ENCODE assay signal across 8 mouse cellular contexts in the genomic region with DNA sequence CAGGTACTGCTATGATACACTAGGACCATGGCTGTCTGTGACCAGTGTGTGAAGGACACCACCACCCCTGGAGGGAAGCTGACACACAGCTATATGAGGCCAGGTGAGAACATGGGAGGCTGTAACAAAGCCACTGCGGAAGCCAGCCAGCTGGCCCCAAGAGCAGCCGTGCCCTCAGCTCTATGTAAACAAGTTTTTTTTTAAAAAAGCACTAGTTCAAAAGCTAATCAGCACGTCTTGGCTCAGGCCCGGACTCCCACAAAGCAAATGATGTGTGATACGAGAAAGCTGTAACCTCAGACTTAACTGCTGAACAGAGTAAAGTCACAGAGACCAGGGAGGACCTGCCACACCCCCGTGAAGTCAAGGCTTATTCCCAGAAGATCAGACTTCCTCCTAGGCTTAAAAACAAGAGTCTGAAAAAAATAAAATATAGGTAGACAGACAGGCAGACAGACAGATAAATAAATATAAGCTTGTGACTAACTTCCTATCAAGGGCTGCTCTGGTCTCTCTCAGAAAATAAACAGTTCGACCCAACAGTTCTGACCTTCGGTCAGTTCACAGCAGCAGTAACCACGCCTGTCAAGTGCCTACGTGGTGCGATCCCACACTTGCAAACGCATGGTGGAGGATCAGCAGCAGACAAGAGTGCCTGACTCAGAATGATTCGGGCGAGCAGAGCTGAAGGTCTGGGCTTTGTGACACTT. TPM values are rescaled to one million over a fixed set of nuclear protein-coding genes. Genes with fewer than 3 reads are reported as not detected.
DNase-seq lines count a peak whose midpoint lies in the region; ATAC-seq and TF ChIP-seq lines count a peak whose summit lies in the region.

No protein-coding gene starts in this region.

- ATAC-seq in midbrain, postnatal 0 days (ENCODE audit: low FRiP score) = no peak
- no peak for ATAC-seq in neural tube, embryonic 15.5 days (ENCODE audit: low FRiP score)

- DNase-seq in cerebellum, adult 2 months = peak; percentile 50 to 52
- DNase-seq in cerebellum, adult 11 months = no peak
- no peak for DNase-seq in midbrain, embryonic 10.5 days (ENCODE audit: low spot score)
- DNase-seq in midbrain, postnatal 0 days (ENCODE audit: low spot score) = no peak
- peak; percentile 61 for DNase-seq in large intestine, adult 2 months (ENCODE audit: low read depth, low spot score)
- no peak for DNase-seq in adrenal gland, postnatal 36 days
- no peak for DNase-seq in spleen, postnatal 4 days (ENCODE audit: low spot score in 2 of 2)

- peak overlapping the region; percentile 88 for H3K27ac ChIP-seq in cerebellum, adult 2 months (ENCODE audit: insufficient read depth, low read length)
- H3K27ac ChIP-seq in midbrain, embryonic 10.5 days (replicated peaks) = peak overlapping the region; percentile 81
- H3K27ac ChIP-seq in midbrain, postnatal 0 days (ENCODE audit: low read depth, low read length) = no peak overlapping the region
- H3K27ac ChIP-seq in neural tube, embryonic 15.5 days (replicated peaks) = 0 out of 2 replicates have a peak overlapping the region, but pooled peaks have one; percentile 13

- no peak for TF ChIP-seq CTCF in cerebellum, adult 2 months (IDR thresholded peaks at IDR 0.05; ENCODE audit: borderline replicate concordance, insufficient read depth, low read depth, low read length)
- TF ChIP-seq CTCF in midbrain, postnatal 0 days (IDR thresholded peaks at IDR 0.05) = no peak

- no peak overlapping the region for H3K4me2 ChIP-seq in midbrain, postnatal 0 days (ENCODE audit: low read depth, low read length, poor library complexity, severe bottlenecking)
- no peak overlapping the region for H3K4me2 ChIP-seq in neural tube, embryonic 15.5 days

- 53% methylated on average over 14 of the region's 14 CpGs for WGBS in cerebellum, adult 2 months
- 49% methylated on average over 14 of the region's 14 CpGs for WGBS in midbrain, embryonic 10.5 days
- WGBS in midbrain, postnatal 0 days = 49% methylated on average over 14 of the region's 14 CpGs
- WGBS in large intestine, adult 2 months = 11% methylated on average over 14 of the region's 14 CpGs
- 46% methylated on average over 14 of the region's 14 CpGs for WGBS in neural tube, embryonic 15.5 days

- TF ChIP-seq POLR2A in cerebellum, adult 2 months (IDR thresholded peaks at IDR 0.05; ENCODE audit: borderline replicate concordance, insufficient read depth, low read length) = no peak

- no peaks in the 10 kb centered on the region for H3K9me3 ChIP-seq in midbrain, embryonic 10.5 days (replicated peaks)
- H3K9me3 ChIP-seq in midbrain, postnatal 0 days (ENCODE audit: low read length) = no peaks in the 10 kb centered on the region
- H3K9me3 ChIP-seq in neural tube, embryonic 15.5 days (replicated peaks) = no peaks in the 10 kb centered on the region

- no peak overlapping the region for H3K9ac ChIP-seq in midbrain, postnatal 0 days (replicated peaks; ENCODE audit: low read length, poor library complexity, severe bottlenecking)
- H3K9ac ChIP-seq in neural tube, embryonic 15.5 days (replicated peaks) = no peak overlapping the region

- H3K27me3 ChIP-seq in cerebellum, adult 2 months (ENCODE audit: control insufficient read depth, insufficient read depth, low read length) = no peaks in the 10 kb centered on the region
- H3K27me3 ChIP-seq in midbrain, embryonic 10.5 days (ENCODE audit: low read depth, poor library complexity, severe bottlenecking) = no peaks in the 10 kb centered on the region
- H3K27me3 ChIP-seq in midbrain, postnatal 0 days (ENCODE audit: insufficient read depth, low read length) = no peaks in the 10 kb centered on the region
- no peaks in the 10 kb centered on the region for H3K27me3 ChIP-seq in neural tube, embryonic 15.5 days (replicated peaks)

- peaks cover 43% of the 10 kb centered on the region for H3K4me1 ChIP-seq in cerebellum, adult 2 months (ENCODE audit: control insufficient read depth, insufficient read depth, low read length)
- peaks cover 72% of the 10 kb centered on the region for H3K4me1 ChIP-seq in midbrain, embryonic 10.5 days
- H3K4me1 ChIP-seq in midbrain, postnatal 0 days (ENCODE audit: insufficient read depth, low read length) = peaks cover 8% of the 10 kb centered on the region; the same call in 1 of the 2 replicates
- H3K4me1 ChIP-seq in neural tube, embryonic 15.5 days = peaks cover 53% of the 10 kb centered on the region

- H3K36me3 ChIP-seq in midbrain, embryonic 10.5 days = no peaks in the 10 kb centered on the region
- H3K36me3 ChIP-seq in midbrain, postnatal 0 days (ENCODE audit: insufficient read depth, low read length) = no peaks in the 10 kb centered on the region
- H3K36me3 ChIP-seq in neural tube, embryonic 15.5 days = no peaks in the 10 kb centered on the region

- no peak overlapping the region for H3K4me3 ChIP-seq in cerebellum, adult 2 months (replicated peaks; ENCODE audit: insufficient read depth, low read depth, low read length)
- H3K4me3 ChIP-seq in midbrain, embryonic 10.5 days = no peak overlapping the region
- H3K4me3 ChIP-seq in midbrain, postnatal 0 days (ENCODE audit: low read depth, low read length) = no peak overlapping the region
- H3K4me3 ChIP-seq in neural tube, embryonic 15.5 days (replicated peaks) = no peak overlapping the region

RNA-seq across cellular contexts. Expression of a gene that starts 30.2 kb away (rescaled TPM):
- polyA plus RNA-seq in cerebellum, adult 2 months (2012; rRNA removed) = 15.4 and 17.2 TPM in 2 replicates
- 14.2 and 18.7 TPM in 2 replicates for polyA plus RNA-seq in midbrain, embryonic 10.5 days (2016; fragmentation: Nextera tagmentation; extraction: Ambion mirVana)
- 20.0 and 21.9 TPM in 2 replicates for total RNA-seq in midbrain, postnatal 0 days (2014; rRNA removed)
- polyA plus RNA-seq in midbrain, postnatal 0 days (2015; fragmentation: Nextera tagmentation; extraction: Ambion mirVana) = 8.4 TPM in 2 replicates
- polyA plus RNA-seq in large intestine, adult 2 months (2012; rRNA removed) = 6.4 and 7.9 TPM in 2 replicates
- polyA plus RNA-seq in neural tube, embryonic 15.5 days (2015; fragmentation: Nextera tagmentation; extraction: Ambion mirVana) = 17.1 and 19.7 TPM in 2 replicates
- total RNA-seq in adrenal gland, postnatal 36 days (2021) = 10 to 100 TPM; 38.9 to 58.6 TPM

Comparison
In these comparisons a context has a peak if more than half of its experiments do, and no peak if none do; other contexts are left out.
1. DNase-seq: peak in cerebellum, adult 2 months (2 of 2) and large intestine, adult 2 months (single experiment); none in cerebellum, adult 11 months (single experiment), midbrain, embryonic 10.5 days (single experiment), midbrain, postnatal 0 days (single experiment), adrenal gland, postnatal 36 days (0 of 2) and spleen, postnatal 4 days (0 of 2).